Mouse (Mus musculus) kidney, adult 2 months (tissue): ENCODE measurements at regions not wholly inside any gene's neighbourhood (a gene's known extent, or its start where the extent isn't known, plus 50 kb on each side); places are given as distances from the start of the nearest gene placed in this dataset.

Source experiments
- CTCF ChIP-seq: fragments of 200-500 bp; conservative IDR thresholded peaks from 2 replicates; pipeline ENCODE4 v1.5.1; 2011; ENCODE audit warnings: low read depth, mild to moderate bottlenecking, control low read depth, low read length, moderate library complexity, mixed read lengths; ENCODE audit not compliant: insufficient read depth, insufficient read length
- POLR2A ChIP-seq: fragments of 200-500 bp; IDR thresholded peaks from one replicate; pipeline ENCODE4 v1.6.1; 2011; ENCODE audit warnings: low read depth, low read length, control low read depth

- TF ChIP-seq CTCF (no peak), POLR2A (no peak)
Measured at GRCm38 (mm10) chr1:193922756-193923155, 552.7 kb upstream of the Camk1g start.
